In the genomic region with DNA sequence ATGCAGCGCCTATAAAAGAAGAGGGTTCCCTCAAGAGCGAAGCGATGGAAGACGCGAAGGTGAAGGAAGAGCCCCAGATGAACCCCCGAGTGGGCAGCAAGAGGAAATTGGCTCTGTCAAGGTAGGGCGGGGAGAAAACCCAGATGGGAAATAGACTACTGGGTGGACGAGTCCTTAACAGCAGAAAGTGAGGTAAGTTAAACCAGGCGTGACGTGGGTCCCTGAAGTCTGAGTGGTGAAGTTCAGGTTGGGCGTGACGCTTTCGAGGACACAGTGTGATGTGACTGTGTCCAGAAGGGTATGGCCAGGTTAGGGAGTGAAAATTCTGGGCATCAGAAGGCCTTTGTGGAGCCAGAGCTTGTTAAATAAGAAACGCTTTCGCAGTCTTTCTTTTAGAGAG, we compare ENCODE assay signal across 9 mouse cellular contexts. TPM values are rescaled to one million over a fixed set of nuclear protein-coding genes. Genes with fewer than 3 reads are reported as not detected.
A peak's percentile ranks its signal among the peaks of the same experiment; 100 is the strongest.
DNase-seq lines count a peak whose midpoint lies in the region; ATAC-seq and TF ChIP-seq lines count a peak whose summit lies in the region.
"Had no signal": no experiment of that assay in that cellular context is flagged by ENCODE, and none has a peak within 500 bp of the region (broad histone marks: within the 10 kb centered on the region; RNA-seq: fewer than 3 reads in every experiment).

No protein-coding gene starts in this region.

- no peaks in the 10 kb centered on the region for H3K27me3 ChIP-seq in heart, embryonic 12.5 days (replicated peaks)
- no peaks in the 10 kb centered on the region for H3K27me3 ChIP-seq in E14TG2a.4 (ENCODE audit: insufficient read depth, low read length)
- H3K27me3 ChIP-seq: Patski had no signal

- no peak for TF ChIP-seq CTCF in E14TG2a.4 (conservative IDR thresholded peaks at IDR 0.05; ENCODE audit: low read length)

- peak overlapping the region; percentile 79 for H3K4me3 ChIP-seq in heart, embryonic 12.5 days
- peak overlapping the region; percentile 97 for H3K4me3 ChIP-seq in E14TG2a.4 (replicated peaks; ENCODE audit: low read length)

- peaks cover 12% of the 10 kb centered on the region for H3K4me1 ChIP-seq in heart, embryonic 12.5 days (replicated peaks)
- peaks cover 36% of the 10 kb centered on the region for H3K4me1 ChIP-seq in E14TG2a.4 (replicated peaks; ENCODE audit: low read depth, low read length)

- H3K4me2 ChIP-seq in heart, embryonic 12.5 days, result peak overlapping the region; percentile 91

- intact Hi-C loops in heart, postnatal 10 days (cut with DNase I), result no loop called here

- ATAC-seq in heart, embryonic 12.5 days (ENCODE audit: insufficient number of reproducible peaks, low FRiP score), result no peak
- 0 out of 2 replicates have a peak, but pooled peaks have one; percentile 3 for ATAC-seq in granulocyte monocyte progenitor cell, adult 5-6 weeks (replicated peaks; ENCODE audit: poor library complexity, severe bottlenecking)
- 0 out of 2 replicates have a peak, but pooled peaks have one; percentile 4 for ATAC-seq in megakaryocyte progenitor cell, adult 5-6 weeks (replicated peaks; ENCODE audit: poor library complexity)

- no peaks in the 10 kb centered on the region for H3K9me3 ChIP-seq in heart, embryonic 12.5 days (replicated peaks)
- no peaks in the 10 kb centered on the region for H3K9me3 ChIP-seq in E14TG2a.4 (ENCODE audit: low read length)

- no peak overlapping the region for H3K27ac ChIP-seq in heart, embryonic 12.5 days (ENCODE audit: poor library complexity, severe bottlenecking)

- DNase-seq in heart, postnatal 10 days, result no peak
- no peak for DNase-seq in gastrocnemius, postnatal 10 days
- DNase-seq in urinary bladder, postnatal 36 days (ENCODE audit: low spot score in 2 of 2), result no peak
- no peak for DNase-seq in layer of hippocampus, adult 11-12 months (ENCODE audit: low spot score)

- H3K36me3 ChIP-seq in heart, embryonic 12.5 days, result peaks cover 22% of the 10 kb centered on the region
- peaks cover 49% of the 10 kb centered on the region for H3K36me3 ChIP-seq in E14TG2a.4 (ENCODE audit: insufficient read depth, low read length)

- H3K9ac ChIP-seq in heart, embryonic 12.5 days, result peak overlapping the region; percentile 80

- 30% methylated on average over 15 of the region's 15 CpGs for WGBS in heart, embryonic 12.5 days

RNA-seq across cellular contexts. Expression of gene Znhit6, which starts 0.9 kb away (rescaled TPM):
- 26.8 and 30.5 TPM in 2 replicates for polyA plus RNA-seq in heart, embryonic 12.5 days (2016; fragmentation: Nextera tagmentation; extraction: Ambion mirVana)
- total RNA-seq in heart, postnatal 10 days (2021), result 10 to 100 TPM; 14.9 to 15.4 TPM
- 30.4 and 30.9 TPM in 2 replicates for total RNA-seq in granulocyte monocyte progenitor cell, adult 5-6 weeks (2014; fragmentation: Nextera tagmentation)
- total RNA-seq in granulocyte monocyte progenitor cell, adult 5-6 weeks (2017), result 25.6 and 30.2 TPM in 2 replicates
- total RNA-seq in megakaryocyte progenitor cell, adult 5-6 weeks (2015), result 51.8 and 56.9 TPM in 2 replicates
- total RNA-seq in megakaryocyte progenitor cell, adult 5-6 weeks (2017), result 25.2 and 34.4 TPM in 2 replicates
- 10 to 100 TPM; 13.2 to 13.3 TPM for total RNA-seq in gastrocnemius, postnatal 10 days (2021)
